Mouse (Mus musculus) layer of hippocampus, postnatal 25 days (tissue): ENCODE measurements around the gene Runx1. TPM values are rescaled to one million over a fixed set of nuclear protein-coding genes. Genes with fewer than 3 reads are reported as not detected.

Experiments used
- DNase-seq, 2 experiments: peaks; one replicate each; pipeline ENCODE4 v3.0.0; 2022; ENCODE audit warnings: mixed read lengths in 2 of 2, low spot score in 1 of 2; ENCODE audit errors: extremely low spot score in 1 of 2
- total RNA-seq, 2 experiments: library from RNA; stranded (reverse); gene quantifications; 2 replicates each; pipeline ENCODE4 v1.2.3; 2021

The Runx1 gene
- total RNA-seq, 2 experiments from 2014 or later: 0.74 to 2.1 TPM

GRCm38 (mm10) chr16:92800845-92801244, 25.1 kb downstream of the Runx1 start:
- DNase-seq: no peak

GRCm38 (mm10) chr16:92799940-92800339, 26.0 kb downstream of the Runx1 start:
- DNase-seq: no peak

- no peak for DNase-seq
Observed at GRCm38 (mm10) chr16:92794197-92794596, 31.8 kb downstream of the Runx1 start.

- no peak for DNase-seq
Observed at GRCm38 (mm10) chr16:92793741-92794140, 32.2 kb downstream of the Runx1 start.

GRCm38 (mm10) chr16:92792905-92793304, 33.0 kb downstream of the Runx1 start:
- DNase-seq: no peak

GRCm38 (mm10) chr16:92790601-92791000, 35.3 kb downstream of the Runx1 start:
- no peak for DNase-seq

- no peak for DNase-seq
Observed at GRCm38 (mm10) chr16:92789840-92790239, 36.1 kb downstream of the Runx1 start.

- DNase-seq: no peak
Observed at GRCm38 (mm10) chr16:92788446-92788845, 37.5 kb downstream of the Runx1 start.

GRCm38 (mm10) chr16:92786883-92787321, 39.0 kb downstream of the Runx1 start:
- no peak for DNase-seq

- no peak for DNase-seq
Observed at GRCm38 (mm10) chr16:92786276-92786882, 39.6 kb downstream of the Runx1 start.

GRCm38 (mm10) chr16:92783651-92784131, 42.3 kb downstream of the Runx1 start:
- DNase-seq: no peak

GRCm38 (mm10) chr16:92782408-92782807, 43.5 kb downstream of the Runx1 start:
- DNase-seq: no peak

- no peak for DNase-seq
Observed at GRCm38 (mm10) chr16:92779896-92780435, 46.0 kb downstream of the Runx1 start.

GRCm38 (mm10) chr16:92779175-92779574, 46.8 kb downstream of the Runx1 start:
- DNase-seq: no peak

- no peak for DNase-seq
Observed at GRCm38 (mm10) chr16:92778096-92778780, 47.7 kb downstream of the Runx1 start.

- DNase-seq: no peak
Observed at GRCm38 (mm10) chr16:92767862-92768261, 58.1 kb downstream of the Runx1 start.

GRCm38 (mm10) chr16:92767423-92767822, 58.5 kb downstream of the Runx1 start:
- no peak for DNase-seq

- no peak for DNase-seq
Observed at GRCm38 (mm10) chr16:92764741-92765396, 61.1 kb downstream of the Runx1 start.

GRCm38 (mm10) chr16:92763666-92764065, 62.3 kb downstream of the Runx1 start:
- DNase-seq: no peak

- DNase-seq: no peak
Observed at GRCm38 (mm10) chr16:92761968-92762521, 63.9 kb downstream of the Runx1 start.

- DNase-seq: no peak
Observed at GRCm38 (mm10) chr16:92760091-92760490, 65.9 kb downstream of the Runx1 start.
